Mouse (Mus musculus): ENCODE results near the gene Hist1h2ad.

DNA sequence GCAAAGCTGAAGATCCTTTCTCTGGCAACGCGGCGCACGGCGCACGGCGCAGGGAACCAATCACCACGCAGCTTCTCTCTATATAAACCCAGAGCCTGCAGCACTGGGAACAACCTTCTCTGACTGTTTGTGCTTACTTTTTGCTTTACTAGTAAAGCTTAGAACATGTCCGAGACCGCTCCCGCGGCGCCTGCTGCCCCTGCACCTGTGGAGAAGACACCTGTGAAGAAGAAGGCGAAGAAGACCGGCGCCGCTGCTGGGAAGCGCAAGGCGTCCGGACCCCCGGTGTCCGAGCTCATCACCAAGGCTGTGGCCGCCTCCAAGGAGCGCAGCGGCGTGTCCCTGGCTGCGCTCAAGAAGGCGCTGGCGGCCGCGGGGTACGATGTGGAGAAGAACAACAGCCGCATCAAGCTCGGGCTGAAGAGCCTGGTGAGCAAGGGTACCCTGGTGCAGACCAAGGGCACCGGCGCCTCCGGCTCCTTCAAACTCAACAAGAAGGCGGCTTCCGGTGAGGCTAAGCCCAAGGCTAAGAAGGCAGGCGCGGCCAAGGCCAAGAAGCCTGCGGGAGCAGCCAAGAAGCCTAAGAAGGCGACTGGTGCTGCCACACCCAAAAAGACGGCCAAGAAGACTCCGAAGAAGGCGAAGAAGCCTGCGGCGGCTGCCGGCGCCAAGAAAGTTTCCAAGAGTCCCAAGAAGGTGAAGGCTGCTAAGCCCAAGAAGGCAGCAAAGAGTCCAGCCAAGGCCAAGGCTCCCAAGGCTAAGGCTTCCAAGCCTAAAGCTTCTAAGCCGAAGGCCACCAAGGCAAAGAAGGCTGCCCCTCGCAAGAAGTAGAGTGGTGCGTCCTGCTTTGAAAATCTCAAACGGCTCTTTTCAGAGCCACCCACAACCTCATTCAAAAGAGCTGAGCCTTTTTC, 19.0 kb upstream of the Hist1h2ad start:
- TF ChIP-seq CTCF (IDR thresholded peaks at IDR 0.05; ENCODE audit: borderline replicate concordance, insufficient read depth, low read length) = no peak
- peak; percentile 99 for TF ChIP-seq POLR2A (IDR thresholded peaks at IDR 0.05; ENCODE audit: low read depth, low read length)

Measured in embryonic fibroblast, embryonic 13.5 days (primary cell).